Mouse (Mus musculus): ENCODE results near the gene Hist1h2ad.
"Not testable (repeated sequence)": the region's sequence is repeated elsewhere in the genome, so short reads cannot be mapped to it uniquely, and the experiment has no call there.

- TF ChIP-seq CTCF, EP300 (IDR thresholded peaks at IDR 0.05): not testable (repeated sequence)
These were observed 38.8 kb upstream of the Hist1h2ad start, which contains the start of gene Hist1h3g for GRCm38 (mm10) chr13:23535137-23536075.

Data from lung, postnatal 0 days (tissue).